Mouse (Mus musculus): ENCODE measurements around the gene Slc30a6.

Slc30a6 gene

DNA sequence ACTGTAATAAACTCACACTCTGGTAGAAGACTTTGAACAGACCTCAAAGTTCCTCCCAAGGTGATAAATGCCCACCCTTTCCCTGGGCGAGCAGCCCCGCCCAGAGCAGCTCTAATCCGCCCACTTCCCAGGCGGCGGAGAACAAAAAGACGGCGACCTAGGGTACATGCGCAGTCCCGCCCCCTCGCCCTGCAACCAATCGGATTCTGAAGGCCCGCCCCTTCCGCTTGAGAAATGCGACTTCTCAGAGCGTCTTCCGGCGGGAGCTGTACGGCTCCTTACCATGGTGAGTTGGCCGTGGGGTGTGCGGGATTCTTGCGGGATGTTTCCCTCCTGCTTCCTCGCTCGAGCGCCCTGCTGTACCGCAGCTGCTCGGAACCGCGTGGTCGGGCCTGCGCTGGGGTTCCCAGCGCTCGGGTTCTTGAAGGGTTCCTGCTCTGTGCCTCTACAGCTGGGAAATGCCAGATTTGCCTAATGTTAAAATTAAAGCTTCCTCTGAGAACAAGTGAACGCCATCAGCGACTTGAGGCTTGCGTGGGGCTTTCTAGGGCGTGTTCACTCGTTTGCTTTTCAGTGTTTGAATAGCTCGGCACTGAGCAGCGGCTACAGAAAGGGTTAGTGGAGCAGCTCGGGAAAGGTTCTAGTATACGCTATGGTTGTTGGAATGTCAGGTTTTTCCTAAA is at the start of gene Slc30a6:
TSS of gene Slc30a6 (plus strand) at position 226 of the 683 bp plus-strand sequence.
- no peak for TF ChIP-seq GATA4 (IDR thresholded peaks at IDR 0.05; ENCODE audit: insufficient replicate concordance, low read length)

DNA sequence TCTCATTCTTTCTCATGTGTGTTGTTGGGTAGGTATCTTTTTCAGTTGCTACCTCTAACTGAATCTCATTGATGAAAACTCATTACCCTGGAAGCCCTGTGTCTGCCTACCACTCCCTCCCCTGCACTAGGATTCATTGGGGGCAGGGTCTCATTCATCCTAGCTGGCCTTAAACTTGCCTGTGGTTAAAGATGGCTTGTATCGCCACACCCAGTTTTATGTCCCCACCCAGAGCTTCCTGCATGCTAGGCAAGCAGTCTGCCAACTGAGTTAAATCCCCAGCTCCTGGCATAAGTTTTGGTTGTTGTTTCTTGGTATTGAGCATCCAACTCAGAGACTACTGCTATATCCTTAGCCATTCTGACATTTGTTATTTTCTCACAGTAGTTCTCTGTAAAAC is 31.8 kb upstream of the Slc30a6 start:
- no peak for TF ChIP-seq GATA4 (IDR thresholded peaks at IDR 0.05; ENCODE audit: insufficient replicate concordance, low read length)

DNA sequence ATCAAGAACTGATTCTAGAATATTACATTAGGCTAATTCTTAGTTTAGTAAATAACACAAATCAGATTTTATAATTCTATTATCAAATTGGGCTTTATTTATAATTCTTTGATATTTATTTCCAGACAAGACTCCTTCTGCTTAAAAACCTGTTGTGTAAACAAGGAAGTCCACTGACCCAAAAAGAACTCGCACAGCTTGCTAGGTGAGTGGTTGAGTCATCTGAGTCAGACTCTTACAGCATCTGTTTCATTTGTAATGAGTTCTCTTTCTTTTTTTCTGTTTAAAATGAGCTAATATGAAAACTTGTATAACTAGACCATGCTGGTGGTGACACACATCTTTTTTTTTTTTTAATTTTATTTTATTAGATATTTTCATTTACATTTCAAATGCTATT is 18.5 kb upstream of the Slc30a6 start:
- no peak for TF ChIP-seq GATA4 (IDR thresholded peaks at IDR 0.05; ENCODE audit: insufficient replicate concordance, low read length)

DNA sequence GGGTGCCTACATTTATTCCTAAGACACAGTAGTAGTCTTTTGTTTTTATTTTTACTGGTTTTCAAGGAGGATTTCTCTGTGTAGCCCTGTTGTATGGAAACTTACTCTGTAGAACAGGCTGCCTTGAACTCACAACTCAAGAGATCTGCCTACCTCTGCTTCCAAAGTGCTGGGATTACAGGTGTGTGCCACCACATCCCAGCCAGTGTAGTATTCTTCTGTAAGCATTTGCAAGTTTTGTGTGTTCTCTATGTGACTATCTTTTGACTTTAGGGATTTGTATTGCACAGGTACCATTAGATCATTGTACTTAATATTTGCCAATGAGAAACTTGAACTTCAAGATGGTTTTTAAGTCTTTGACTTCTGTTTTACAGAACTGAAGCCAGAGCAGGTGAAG is 8.8 kb upstream of the Slc30a6 start:
- TF ChIP-seq GATA4 (IDR thresholded peaks at IDR 0.05; ENCODE audit: insufficient replicate concordance, low read length), result no peak

DNA sequence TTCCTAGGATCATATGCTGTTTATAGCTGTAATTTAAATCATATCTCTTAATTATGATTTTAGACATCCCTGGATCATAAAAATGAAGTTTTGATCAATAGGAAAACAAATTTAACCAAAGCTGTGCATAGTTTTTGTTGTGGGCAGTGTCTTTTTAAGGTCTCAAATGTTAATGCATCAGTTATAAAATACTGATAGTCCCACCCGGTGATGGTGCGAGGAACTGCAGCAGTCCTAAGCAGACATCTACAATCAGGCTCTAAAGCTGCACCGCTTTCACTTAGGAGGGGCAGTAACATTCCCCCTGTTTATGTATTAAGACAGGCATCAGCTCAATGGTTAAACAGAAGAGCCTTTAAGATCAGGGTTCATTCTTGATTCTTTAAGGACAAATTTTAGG is 5.6 kb upstream of the Slc30a6 start:
- no peak for TF ChIP-seq GATA4 (IDR thresholded peaks at IDR 0.05; ENCODE audit: insufficient replicate concordance, low read length)

DNA sequence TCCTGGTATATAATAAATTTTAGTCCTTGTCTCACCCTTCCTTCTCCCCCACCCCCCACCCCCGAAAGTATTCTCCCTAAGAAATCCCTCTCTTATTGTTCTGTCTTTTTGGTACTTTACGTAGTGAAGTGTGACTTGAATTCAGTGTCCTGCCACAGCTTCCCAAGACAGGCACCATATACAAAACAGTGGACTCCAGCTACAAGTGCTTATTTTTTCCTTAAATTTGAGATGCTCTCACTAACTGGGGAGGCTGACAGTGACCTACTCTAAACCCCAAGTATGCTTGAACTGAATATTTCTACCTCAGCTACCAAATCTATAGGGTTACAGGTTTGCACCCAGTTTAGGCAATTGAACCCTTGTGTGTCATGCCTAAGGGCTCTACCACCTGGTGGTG is 1.0 kb upstream of the Slc30a6 start:
- no peak for TF ChIP-seq GATA4 (IDR thresholded peaks at IDR 0.05; ENCODE audit: insufficient replicate concordance, low read length)

DNA sequence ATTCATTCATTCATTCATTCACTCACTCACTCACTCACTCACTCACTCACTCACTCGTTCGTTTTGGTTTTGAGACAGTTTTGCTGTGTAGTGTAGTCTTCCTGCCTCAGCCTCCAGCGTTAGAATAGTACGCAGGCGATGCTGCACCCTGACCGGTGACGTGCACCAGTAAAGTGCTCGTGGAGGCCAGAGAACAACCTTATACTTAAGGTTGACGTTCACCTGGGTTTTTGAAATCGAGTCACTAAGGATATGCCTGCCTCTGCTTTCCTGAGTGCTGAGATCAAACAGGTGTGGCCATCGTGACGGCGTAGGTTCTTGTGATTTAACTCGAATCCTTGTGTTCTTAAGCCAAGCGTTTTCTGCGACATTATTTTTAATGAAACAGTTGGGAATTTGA is 553 bp upstream of the Slc30a6 start:
- TF ChIP-seq GATA4 (IDR thresholded peaks at IDR 0.05; ENCODE audit: insufficient replicate concordance, low read length), result no peak

DNA sequence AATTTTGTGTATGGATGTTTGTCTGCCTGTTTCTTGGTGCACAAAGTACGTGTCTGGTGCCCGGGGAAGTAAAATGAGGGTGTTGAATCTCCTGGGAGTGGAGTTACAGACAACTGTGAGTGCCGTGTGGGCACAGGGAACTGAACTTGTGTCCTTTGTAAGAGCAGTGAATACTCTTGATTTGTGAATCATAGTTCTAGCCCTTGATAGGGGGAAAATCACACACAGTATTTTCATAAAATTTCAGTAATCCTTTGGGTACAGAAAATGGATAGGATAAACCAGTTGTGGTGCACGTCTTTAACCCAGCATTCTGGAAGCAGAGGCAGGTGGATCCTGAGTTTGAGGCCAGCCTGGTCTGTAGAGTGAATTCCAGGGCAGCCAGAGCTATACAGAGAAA is 1.4 kb downstream of the Slc30a6 start:
- no peak for TF ChIP-seq GATA4 (IDR thresholded peaks at IDR 0.05; ENCODE audit: insufficient replicate concordance, low read length)

DNA sequence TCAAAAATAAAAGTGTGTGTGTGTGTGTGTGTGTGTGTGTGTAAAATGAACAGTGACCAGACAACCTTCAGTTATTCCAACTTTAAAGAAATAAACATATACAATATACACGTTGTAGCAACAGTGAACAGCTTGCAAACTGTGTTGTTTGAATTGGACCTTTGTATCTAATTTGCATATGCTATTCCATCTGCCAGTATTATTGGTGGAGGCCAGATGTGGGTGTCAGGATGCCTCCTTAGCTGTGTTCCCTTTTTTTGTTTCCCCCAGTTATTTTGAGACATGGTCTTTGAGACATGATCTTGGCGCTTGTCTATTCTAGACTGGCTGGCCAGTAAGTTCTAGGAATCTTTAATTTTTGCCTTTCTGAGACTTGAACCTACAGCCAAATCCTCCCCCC is 1.8 kb downstream of the Slc30a6 start:
- TF ChIP-seq GATA4 (IDR thresholded peaks at IDR 0.05; ENCODE audit: insufficient replicate concordance, low read length), result no peak

DNA sequence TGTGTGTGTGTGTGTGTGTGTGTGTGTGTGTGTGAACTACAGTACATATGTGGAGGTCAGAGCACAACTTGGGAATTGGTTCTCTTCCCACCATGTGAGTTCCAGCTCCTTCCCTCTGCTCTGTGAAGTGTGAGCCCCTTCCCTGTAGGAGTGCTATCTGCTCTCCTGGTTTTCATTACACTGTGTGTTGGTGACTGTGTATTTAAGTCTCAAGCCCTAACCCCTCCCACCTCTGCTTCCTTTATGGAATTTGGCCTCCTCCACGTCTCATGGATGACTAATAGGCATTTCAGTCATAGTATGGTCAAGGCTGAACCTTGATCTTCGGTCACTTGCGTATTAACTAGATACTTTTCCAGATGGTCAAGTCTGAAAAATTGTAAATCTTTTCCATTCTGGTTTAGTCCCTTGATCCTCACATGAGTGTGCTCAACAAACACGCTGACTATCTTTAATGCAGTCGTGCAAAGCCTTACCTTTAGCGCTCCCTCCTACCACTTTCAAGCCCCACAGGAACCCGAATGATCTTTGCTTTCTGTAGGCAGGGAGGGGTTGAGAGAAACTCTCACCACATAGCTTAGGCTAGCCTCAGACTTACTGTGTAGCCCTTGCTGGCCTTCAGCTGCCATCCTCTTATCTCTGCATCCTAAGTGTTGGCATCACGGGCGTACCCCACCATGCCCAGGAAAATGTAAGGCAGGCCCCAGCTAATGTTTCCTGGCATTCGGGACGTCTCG is 7.2 kb downstream of the Slc30a6 start:
- TF ChIP-seq GATA4 (IDR thresholded peaks at IDR 0.05; ENCODE audit: insufficient replicate concordance, low read length), result no peak

DNA sequence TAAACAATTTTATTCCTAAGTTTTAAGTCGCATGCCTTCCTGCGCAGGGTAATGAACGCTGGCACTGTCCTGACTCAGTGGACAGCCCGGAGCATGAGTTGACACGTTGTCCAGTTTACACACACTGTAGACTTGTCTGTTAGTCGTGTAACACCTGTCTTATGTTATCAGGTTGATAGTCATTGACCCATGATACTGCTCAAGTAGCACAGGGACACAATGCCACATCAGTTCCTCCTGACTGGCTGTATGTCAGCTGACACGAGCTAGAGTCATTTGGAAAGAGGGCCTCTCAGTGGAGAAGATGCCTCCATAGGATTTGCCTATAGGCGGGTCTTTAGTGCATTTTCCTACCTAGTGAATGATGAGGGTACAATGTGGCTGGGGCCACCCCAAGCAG is 11.1 kb downstream of the Slc30a6 start:
- no peak for TF ChIP-seq GATA4 (IDR thresholded peaks at IDR 0.05; ENCODE audit: insufficient replicate concordance, low read length)

DNA sequence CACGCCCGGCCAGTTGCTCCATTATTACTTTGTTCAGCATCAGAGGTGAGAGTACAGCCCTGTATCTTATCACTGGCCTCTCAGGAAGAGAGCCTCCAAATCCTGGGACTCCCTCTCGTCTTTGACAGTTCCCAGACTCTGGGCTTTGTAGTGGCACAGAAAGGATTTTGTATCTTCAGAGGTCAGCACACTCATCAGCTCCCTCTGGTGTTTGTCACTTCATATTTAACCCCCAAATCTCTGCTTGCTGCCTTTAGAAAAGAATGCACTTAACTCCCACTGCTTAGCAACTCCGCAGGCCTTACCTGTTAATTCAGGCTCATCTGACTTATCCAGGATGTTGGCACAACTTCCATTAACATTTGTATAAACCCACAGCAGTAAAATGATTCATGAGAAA is 14.3 kb downstream of the Slc30a6 start:
- no peak for TF ChIP-seq GATA4 (IDR thresholded peaks at IDR 0.05; ENCODE audit: insufficient replicate concordance, low read length)

DNA sequence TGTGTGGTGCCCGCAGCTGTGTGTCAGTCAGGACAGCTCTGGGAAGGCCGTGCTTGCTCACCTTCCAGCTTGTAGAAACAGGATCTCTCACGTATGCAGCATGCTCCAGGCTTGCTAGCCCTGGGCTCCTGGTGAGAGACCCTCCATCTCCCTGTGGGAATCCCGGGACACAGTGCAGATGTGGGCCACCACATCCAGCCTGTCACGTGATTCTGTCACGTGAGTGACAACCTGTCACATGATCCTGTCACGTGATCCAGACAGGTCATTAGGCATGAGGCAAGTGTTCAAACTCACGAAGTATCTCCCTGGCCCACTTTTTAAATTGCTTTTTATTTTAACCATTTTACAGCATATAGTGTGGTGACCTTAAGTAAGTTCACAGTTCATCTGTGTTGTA is 17.9 kb downstream of the Slc30a6 start:
- no peak for TF ChIP-seq GATA4 (IDR thresholded peaks at IDR 0.05; ENCODE audit: insufficient replicate concordance, low read length)

DNA sequence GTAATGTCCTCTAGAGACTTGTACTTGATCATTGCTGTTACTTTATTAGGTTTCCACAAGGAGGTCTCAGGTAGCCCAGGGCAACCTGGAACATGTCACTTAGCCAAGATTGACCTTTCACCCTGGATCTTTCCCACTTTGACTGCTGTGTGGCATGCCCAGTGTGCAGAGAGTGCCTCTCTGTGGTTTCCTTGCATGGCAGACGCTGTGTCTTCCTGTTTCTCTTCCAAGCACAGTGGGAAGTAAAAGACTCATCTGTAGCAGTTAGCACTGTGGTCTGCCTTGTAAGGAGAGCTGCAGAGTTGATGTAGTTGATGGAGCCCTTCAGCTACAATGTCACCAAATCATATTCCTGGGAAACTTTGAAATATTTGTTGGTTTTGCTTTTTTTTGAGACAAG is 19.3 kb downstream of the Slc30a6 start:
- no peak for TF ChIP-seq GATA4 (IDR thresholded peaks at IDR 0.05; ENCODE audit: insufficient replicate concordance, low read length)

DNA sequence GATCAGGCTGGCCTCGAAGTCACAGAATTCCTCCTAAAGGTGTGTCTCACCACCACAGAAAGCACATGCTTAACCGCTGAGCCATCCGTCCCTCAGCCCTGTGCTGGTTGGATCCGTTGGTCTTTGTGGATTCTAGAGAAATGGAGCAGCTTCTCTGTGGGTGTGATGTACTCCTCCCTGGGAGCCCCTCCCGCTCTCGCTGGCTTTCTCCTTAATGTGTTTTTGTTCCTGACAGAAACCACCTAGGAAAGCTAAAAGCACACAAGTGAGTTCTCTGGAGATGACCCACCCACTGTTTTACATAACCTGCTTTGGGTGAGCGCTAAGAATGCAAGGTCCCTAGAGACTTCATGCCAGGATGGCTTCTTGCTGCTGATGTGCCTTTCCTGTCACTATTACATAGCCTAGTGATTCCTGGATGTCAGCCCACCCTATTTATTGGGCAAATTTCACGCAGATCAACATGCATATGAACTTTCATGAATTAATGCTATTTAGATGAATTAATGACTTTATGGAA is 21.5 kb downstream of the Slc30a6 start:
- no peak for TF ChIP-seq GATA4 (IDR thresholded peaks at IDR 0.05; ENCODE audit: insufficient replicate concordance, low read length)

DNA sequence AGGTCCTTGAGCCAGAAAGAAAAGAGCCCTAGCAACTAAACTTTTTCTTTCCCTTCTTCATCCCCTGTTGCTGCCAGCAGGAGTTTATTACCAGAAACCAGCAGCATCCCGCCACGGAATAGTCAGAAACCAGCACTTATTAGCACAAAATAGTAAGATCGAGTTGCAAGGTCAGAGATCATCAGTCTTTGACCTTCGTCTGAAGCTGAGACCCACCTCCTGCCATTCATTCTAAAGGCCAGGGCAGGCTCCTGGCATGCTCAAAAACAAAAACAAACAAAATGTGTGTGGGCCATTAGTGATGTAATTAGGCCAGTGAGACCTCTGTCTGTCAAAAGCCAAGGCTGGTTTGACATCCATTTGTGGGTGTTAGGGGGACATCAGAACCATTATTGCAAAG is 22.8 kb downstream of the Slc30a6 start:
- no peak for TF ChIP-seq GATA4 (IDR thresholded peaks at IDR 0.05; ENCODE audit: insufficient replicate concordance, low read length)

DNA sequence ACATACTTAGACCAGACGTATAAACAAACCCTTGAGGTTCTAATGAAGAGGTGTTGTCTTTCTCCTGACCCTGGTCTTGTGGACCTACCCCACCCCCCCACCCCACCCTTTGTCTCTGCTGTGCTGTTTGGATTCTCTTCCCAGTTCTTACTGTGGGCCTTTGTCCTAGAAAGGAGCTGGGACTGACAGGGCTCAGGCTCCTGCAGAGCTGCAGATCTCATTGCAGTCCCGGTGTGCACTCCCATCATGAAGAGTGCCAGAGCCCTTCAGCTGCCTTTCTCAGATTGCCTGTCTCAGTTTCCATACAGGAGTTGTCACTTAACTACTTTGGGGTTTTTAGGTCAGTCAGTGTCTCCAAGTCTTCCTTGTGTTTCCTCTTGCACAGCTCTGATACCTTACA is 25.2 kb downstream of the Slc30a6 start:
- TF ChIP-seq GATA4 (IDR thresholded peaks at IDR 0.05; ENCODE audit: insufficient replicate concordance, low read length), result no peak

All from liver, adult (tissue).